Mouse (Mus musculus): ENCODE measurements around the gene Ubac1.

DNA sequence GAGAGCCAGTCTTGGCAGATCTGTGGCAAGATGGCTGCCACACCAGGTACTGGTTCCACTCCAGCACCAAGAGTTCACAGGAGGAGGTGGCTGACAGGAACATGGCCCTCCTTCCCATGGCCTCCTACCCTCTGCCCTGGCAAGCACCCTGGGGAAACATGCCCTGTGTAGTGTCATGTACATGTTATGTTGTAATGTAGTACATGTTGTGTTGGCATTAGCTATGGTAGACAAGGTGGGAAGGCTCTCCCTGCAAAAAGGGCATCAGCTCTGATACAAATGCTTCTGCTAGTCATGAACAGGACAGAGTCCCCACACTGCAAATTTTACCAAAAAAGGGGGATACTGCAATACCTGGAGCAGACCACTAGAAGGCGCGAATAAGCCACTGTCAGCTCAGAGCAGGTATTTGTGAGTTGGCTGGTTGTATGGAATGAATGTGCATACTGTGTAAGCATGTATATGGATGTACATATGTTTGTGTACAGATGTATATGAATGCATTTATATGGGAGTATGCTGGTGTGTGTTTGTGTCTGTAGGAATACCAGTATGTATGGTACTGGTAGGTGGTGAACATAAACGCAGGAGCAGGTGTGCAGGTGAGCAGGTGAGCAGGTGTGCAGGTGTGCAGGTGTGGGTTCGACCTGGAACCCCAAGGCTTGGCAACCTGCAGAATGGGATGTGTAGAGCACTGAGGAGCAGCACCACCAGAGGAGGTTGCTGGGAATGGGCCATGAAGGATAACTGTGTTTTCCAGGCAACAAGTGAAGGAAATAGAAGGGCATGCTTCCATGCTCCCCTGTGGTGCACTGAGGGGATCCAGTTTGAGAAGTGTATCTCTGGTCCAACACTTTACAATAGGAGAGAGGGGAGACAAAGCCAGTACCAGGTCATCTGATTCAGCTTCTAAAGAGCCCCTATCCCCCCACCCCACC, 2.9 kb upstream of the Ubac1 start:
- no peak for TF ChIP-seq CTCF (IDR thresholded peaks at IDR 0.05; ENCODE audit: control insufficient read depth, insufficient read depth, insufficient replicate concordance, low read depth, low read length)
- TF ChIP-seq POLR2A (IDR thresholded peaks at IDR 0.05; ENCODE audit: control insufficient read depth, low read depth, low read length) = no peak
